Mouse (Mus musculus): ENCODE results near the gene Pla2g3. TPM values are rescaled to one million over a fixed set of nuclear protein-coding genes. Genes with fewer than 3 reads are reported as not detected.

Gene Pla2g3
- polyA plus RNA-seq, 1 experiment = 0.62 TPM

DNA sequence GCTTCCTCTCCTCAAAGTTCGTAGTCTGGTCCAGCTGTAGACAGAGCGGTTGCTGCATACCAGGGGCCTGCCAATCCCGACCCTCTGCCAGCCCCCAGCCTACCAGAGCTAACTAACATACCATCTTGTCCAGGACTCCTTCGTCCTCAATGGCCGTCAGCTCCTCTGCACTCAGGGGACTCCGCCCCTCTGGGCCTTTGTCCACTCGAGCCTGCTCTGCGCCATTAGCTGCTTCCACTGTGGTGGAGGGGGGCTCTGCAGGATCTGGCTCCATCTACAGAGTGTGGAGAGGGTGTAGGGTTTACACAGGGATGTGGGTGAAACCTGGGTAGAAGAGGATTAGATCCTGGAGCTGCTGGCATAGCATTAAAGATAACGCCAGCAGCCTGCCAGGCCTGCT lies 38.1 kb downstream of the Pla2g3 start:
- TF ChIP-seq SRF (IDR thresholded peaks at IDR 0.05; ENCODE audit: control insufficient read depth, insufficient read length, low read depth) = no peak
- TF ChIP-seq MAX (IDR thresholded peaks at IDR 0.05; ENCODE audit: low read depth) = no peak
- TF ChIP-seq POLR2A (IDR thresholded peaks at IDR 0.05; ENCODE audit: insufficient read length, low read depth) = no peak
- Histone ChIP-seq H3K36me3 (ENCODE audit: control insufficient read depth, insufficient read depth) (peaks cover 50% of the 10 kb centered on the region), H3K79me2 (ENCODE audit: control insufficient read depth, insufficient read depth) (no peaks in the 10 kb centered on the region), H3K4me3 (peak overlapping the region; percentile 12), H3K4me2 (ENCODE audit: low read depth) (peak overlapping the region; percentile 81), H3ac (ENCODE audit: control insufficient read depth, insufficient read length) (no peak overlapping the region), H3K27me3 (ENCODE audit: control insufficient read depth, insufficient read depth, insufficient read length) (no peaks in the 10 kb centered on the region)

DNA sequence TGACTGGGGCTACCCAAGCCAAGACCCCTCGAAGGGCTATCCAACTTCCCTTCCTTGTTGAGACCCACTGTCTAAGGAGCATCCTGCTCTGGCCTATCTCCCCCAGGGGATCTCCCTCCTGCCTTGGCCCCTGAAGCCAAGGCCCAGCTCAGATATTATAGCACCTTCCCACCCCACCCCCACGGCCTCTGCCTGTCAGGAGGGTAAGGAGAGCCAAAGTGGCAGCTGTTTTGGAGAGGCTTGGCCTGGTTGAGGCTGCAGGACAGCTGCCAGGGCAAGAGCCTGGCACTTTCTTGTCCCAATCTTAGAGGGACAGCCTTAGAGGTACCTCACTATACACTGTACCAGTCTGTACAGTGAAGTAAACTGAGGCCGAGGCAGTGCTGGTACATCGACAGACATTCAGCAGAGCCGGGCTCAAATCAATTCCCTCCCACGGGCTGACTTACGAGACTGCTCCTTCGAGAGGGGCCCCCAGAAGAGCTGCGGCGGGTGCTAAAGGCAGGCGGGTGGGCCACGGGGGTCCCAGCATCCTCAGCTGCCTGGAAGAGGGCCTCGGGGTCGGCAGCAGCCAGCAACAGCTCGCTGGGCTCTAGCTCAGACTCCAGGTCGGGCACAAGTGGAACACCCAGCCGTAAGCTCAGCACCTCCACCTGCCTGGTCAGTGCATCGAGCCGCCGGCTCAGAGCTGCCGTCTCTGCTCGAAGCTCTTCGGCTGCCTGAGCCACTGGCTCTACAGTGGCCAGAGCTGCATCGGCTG lies 39.1 kb downstream of the Pla2g3 start:
- Histone ChIP-seq H3K4me2 (ENCODE audit: low read depth) (peak overlapping the region; percentile 81), H3K79me2 (ENCODE audit: control insufficient read depth, insufficient read depth) (no peaks in the 10 kb centered on the region), H3K4me3 (peak overlapping the region; percentile 12), H3K36me3 (ENCODE audit: control insufficient read depth, insufficient read depth) (peaks cover 53% of the 10 kb centered on the region), H3ac (ENCODE audit: control insufficient read depth, insufficient read length) (no peak overlapping the region), H3K27me3 (ENCODE audit: control insufficient read depth, insufficient read depth, insufficient read length) (no peaks in the 10 kb centered on the region)
- TF ChIP-seq MYOG (IDR thresholded peaks at IDR 0.05; ENCODE audit: control insufficient read depth in 1 of 3, insufficient read depth in 1 of 3, insufficient read length in 2 of 3, low read depth in 2 of 3) (peak; percentile 87 to 98 (median 96)), MYOD1 (IDR thresholded peaks at IDR 0.05; ENCODE audit: control insufficient read depth in 1 of 3, insufficient read length in 2 of 3, low read depth in 2 of 3) (peak; percentile 94 to 99 (median 97)), TCF12 (IDR thresholded peaks at IDR 0.05; ENCODE audit: insufficient read depth, poor library complexity, severe bottlenecking) (peak; percentile 64), SRF (IDR thresholded peaks at IDR 0.05; ENCODE audit: control insufficient read depth, insufficient read length, low read depth) (no peak), TCF3 (IDR thresholded peaks at IDR 0.05; ENCODE audit: insufficient read length, low read depth) (peak; percentile 72), POLR2A (IDR thresholded peaks at IDR 0.05; ENCODE audit: insufficient read length, low read depth) (peak; percentile 6), POLR2AphosphoS2 (IDR thresholded peaks at IDR 0.05; ENCODE audit: insufficient read length, low read depth) (no peak)

DNA sequence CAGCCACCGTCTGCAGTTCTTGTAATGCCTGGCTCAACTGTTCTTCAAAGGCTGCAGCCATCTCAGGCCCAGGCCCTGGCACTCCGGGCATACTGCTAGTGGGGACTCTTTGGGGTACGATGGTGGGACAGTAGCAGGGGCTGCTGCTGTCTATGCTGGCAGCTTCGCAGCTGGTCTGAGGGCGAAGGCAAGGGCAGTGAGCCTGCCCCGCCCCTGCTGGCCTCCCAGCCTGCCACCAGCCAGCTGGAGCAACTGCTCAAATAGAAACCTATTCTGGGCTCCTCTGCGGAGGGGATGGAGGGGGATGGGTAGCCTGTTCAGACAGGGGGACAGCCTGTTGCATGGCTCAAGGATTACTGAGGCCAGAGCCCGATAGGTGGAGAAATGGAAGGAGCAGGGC lies 39.7 kb downstream of the Pla2g3 start:
- TF ChIP-seq SRF (IDR thresholded peaks at IDR 0.05; ENCODE audit: control insufficient read depth, insufficient read length, low read depth) (no peak), USF1 (IDR thresholded peaks at IDR 0.05; ENCODE audit: low read depth) (no peak), MAX (IDR thresholded peaks at IDR 0.05; ENCODE audit: low read depth) (no peak), POLR2AphosphoS2 (IDR thresholded peaks at IDR 0.05; ENCODE audit: insufficient read length, low read depth) (no peak), TCF12 (IDR thresholded peaks at IDR 0.05; ENCODE audit: insufficient read depth, poor library complexity, severe bottlenecking) (peak; percentile 65), MYOD1 (IDR thresholded peaks at IDR 0.05; ENCODE audit: control insufficient read depth in 1 of 3, insufficient read length in 2 of 3, low read depth in 2 of 3) (peak; percentile 24 to 95 (median 77)), MYOG (IDR thresholded peaks at IDR 0.05; ENCODE audit: control insufficient read depth in 1 of 3, insufficient read depth in 1 of 3, insufficient read length in 2 of 3, low read depth in 2 of 3) (peak; percentile 72 to 98 (median 87)), TCF3 (IDR thresholded peaks at IDR 0.05; ENCODE audit: insufficient read length, low read depth) (peak; percentile 84)
- Histone ChIP-seq H3K79me2 (ENCODE audit: control insufficient read depth, insufficient read depth) (no peaks in the 10 kb centered on the region), H3K36me3 (ENCODE audit: control insufficient read depth, insufficient read depth) (peaks cover 55% of the 10 kb centered on the region), H3ac (ENCODE audit: control insufficient read depth, insufficient read length) (no peak overlapping the region), H3K27me3 (ENCODE audit: control insufficient read depth, insufficient read depth, insufficient read length) (no peaks in the 10 kb centered on the region), H3K4me3 (peak overlapping the region; percentile 12), H3K4me2 (ENCODE audit: low read depth) (peak overlapping the region; percentile 62)

DNA sequence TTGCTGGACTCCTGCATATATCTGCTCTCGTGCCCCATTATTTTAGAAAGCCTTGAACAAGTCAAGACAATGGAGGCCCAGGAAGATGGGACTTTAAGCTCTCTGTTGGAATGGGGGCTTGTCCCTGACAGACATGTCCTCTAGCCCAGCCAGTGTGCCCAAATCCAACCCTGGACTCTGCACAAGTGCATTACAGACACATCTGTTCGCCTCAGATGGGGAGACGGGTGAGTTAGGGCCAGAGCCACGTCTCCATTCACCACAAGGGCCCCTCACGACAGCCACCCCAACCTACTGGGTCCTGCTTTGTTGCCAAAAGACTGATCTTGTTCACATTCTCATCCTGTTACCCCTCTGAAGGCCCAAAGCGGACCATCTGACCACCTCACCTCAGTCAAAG lies 40.1 kb downstream of the Pla2g3 start:
- no peaks in the 10 kb centered on the region for H3K27me3 ChIP-seq (ENCODE audit: control insufficient read depth, insufficient read depth, insufficient read length)
- no peak for TF ChIP-seq CEBPB (IDR thresholded peaks at IDR 0.05; ENCODE audit: insufficient read depth, poor library complexity, severe bottlenecking)
- TF ChIP-seq TCF12 (IDR thresholded peaks at IDR 0.05; ENCODE audit: insufficient read depth, poor library complexity, severe bottlenecking) = no peak
- TF ChIP-seq MYOD1 (IDR thresholded peaks at IDR 0.05; ENCODE audit: control insufficient read depth in 1 of 3, insufficient read length in 2 of 3, low read depth in 2 of 3) = no peak
- no peak for TF ChIP-seq MYOG (IDR thresholded peaks at IDR 0.05; ENCODE audit: control insufficient read depth in 1 of 3, insufficient read depth in 1 of 3, insufficient read length in 2 of 3, low read depth in 2 of 3)
- TF ChIP-seq POLR2A (IDR thresholded peaks at IDR 0.05; ENCODE audit: insufficient read length, low read depth) = no peak
- no peak for TF ChIP-seq USF1 (IDR thresholded peaks at IDR 0.05; ENCODE audit: low read depth)
- no peak for TF ChIP-seq MAX (IDR thresholded peaks at IDR 0.05; ENCODE audit: low read depth)
- no peak for TF ChIP-seq POLR2AphosphoS2 (IDR thresholded peaks at IDR 0.05; ENCODE audit: insufficient read length, low read depth)
- no peak for TF ChIP-seq TCF3 (IDR thresholded peaks at IDR 0.05; ENCODE audit: insufficient read length, low read depth)
- no peak for TF ChIP-seq SRF (IDR thresholded peaks at IDR 0.05; ENCODE audit: control insufficient read depth, insufficient read length, low read depth)
- no peak for TF ChIP-seq E2F4 (IDR thresholded peaks at IDR 0.05; ENCODE audit: insufficient read depth)
- no peak for TF ChIP-seq REST (IDR thresholded peaks at IDR 0.05; ENCODE audit: insufficient read depth, insufficient read length)
- H3K79me2 ChIP-seq (ENCODE audit: control insufficient read depth, insufficient read depth) = no peaks in the 10 kb centered on the region
- H3K4me3 ChIP-seq = no peak overlapping the region
- H3K36me3 ChIP-seq (ENCODE audit: control insufficient read depth, insufficient read depth) = peaks cover 51% of the 10 kb centered on the region
- no peak overlapping the region for H3ac ChIP-seq (ENCODE audit: control insufficient read depth, insufficient read length)
- peak overlapping the region; percentile 8 for H3K4me2 ChIP-seq (ENCODE audit: low read depth)

Data from myocyte (in vitro differentiated cells).